Mouse (Mus musculus) ZHBTc4 (cell line): ENCODE measurements around the gene D630003M21Rik.

ENCODE experiments used
- DNase-seq: peaks from one replicate; pipeline ENCODE4 v3.0.0-alpha.2; 2011; ENCODE audit warnings: low read depth, low spot score

Gene D630003M21Rik

DNA sequence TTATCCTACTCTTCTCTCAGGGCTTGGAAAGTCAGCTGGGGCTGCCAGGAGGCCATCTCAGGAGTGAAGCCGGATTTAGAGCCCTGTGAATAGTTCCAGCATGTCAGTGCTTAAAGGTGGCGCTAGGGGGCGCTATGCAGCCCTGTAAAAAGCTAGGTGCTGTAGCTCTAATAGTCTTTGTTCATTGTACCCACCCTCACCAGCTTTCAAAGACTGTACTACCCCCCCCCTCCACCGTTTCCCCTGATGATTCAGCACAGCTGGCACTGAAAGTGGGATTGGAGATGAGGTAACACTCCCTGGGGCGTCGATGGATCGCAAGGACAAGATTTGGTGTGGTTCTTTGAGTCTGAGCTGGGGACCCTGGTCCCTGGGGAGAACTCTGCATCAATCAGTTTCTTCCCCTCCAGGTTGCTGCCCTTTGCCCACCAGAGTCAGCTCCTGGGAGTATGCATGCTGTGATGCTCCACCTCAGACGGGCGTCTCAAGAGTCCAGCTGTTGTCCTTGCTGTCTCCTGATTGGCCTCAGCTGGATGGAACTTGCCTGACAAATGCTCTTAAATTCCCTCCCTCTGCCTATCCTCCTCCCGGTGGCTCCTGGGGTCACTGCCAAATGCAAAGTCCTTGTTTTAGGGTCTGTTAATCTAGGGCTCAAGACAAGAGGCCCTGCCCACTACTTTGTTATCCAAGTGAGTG, 33.9 kb downstream of the D630003M21Rik start:
- peak; percentile 87 for DNase-seq

DNA sequence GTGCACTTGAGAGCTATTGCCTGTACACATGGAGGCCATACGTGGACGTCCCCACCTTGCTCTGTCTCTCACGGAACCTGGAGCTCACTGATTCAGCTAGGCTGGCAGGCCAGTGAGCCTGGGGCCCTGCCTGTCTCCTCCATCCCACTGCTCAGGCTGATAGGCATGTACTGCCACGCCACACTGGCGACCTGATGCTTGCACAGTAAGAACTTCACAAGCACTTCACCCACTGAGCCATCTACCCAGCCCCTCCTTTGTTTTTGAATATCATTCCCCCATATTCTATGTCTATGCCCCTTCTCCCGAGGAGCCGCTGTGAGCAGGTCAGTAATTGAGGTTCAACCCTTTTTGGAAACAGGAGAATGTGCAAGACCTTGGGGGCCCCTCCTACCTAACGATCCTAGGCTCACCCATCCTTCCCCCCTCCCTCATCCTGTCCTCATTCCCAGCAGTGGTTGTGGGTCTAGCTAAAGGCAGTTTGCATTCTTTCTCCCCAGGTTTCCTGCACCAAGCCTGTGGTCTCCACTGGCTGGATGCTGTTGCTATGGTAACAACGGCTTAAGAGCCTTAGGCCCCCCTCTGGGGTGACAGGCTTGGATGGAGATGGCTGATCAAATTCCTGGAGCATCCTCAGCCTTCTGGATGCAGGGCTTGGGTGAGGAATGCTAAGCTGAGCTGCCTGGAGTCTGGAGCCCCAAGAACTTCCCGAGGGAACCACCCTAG, 35.2 kb downstream of the D630003M21Rik start:
- peak; percentile 26 for DNase-seq

DNA sequence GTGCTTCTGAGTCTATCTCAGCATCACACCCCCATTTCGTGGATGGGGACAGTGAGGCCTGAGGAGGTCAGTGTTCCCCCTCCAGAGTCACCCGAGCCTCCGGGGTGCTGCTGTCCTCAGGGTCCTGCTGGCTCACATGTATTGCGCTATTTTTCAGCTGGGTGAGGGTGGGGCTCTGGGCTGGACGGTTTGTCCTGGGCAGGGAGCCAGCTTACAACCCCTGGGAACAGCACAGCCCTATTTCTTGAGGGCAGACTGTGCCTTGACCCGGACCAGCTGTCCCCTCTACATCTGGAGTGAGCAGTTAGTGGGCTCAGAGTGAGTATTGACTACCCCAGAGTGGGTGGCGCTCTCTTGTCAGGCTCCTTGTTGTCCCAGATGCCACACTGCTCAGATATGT, 37.9 kb downstream of the D630003M21Rik start:
- DNase-seq: no peak

DNA sequence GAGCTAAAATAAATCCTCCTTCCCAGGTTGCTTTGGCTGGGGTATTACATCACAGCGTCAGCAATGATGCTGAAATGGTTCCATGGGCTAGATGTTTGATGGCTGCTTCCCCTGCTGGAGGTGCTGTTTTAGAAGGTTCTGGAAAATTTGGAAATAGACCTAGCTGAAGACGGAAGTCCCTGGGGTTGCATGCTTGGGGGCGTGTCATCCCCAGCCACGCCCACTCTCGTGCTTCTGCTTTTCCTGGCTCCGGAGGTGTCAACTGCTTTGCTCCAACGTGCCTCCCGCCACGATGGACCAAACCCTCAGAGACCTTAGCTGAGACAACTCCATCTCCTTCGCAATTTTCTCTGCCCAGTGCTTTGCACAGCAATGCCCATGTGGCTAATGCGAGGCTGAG, 39.6 kb downstream of the D630003M21Rik start:
- peak; percentile 75 for DNase-seq

DNA sequence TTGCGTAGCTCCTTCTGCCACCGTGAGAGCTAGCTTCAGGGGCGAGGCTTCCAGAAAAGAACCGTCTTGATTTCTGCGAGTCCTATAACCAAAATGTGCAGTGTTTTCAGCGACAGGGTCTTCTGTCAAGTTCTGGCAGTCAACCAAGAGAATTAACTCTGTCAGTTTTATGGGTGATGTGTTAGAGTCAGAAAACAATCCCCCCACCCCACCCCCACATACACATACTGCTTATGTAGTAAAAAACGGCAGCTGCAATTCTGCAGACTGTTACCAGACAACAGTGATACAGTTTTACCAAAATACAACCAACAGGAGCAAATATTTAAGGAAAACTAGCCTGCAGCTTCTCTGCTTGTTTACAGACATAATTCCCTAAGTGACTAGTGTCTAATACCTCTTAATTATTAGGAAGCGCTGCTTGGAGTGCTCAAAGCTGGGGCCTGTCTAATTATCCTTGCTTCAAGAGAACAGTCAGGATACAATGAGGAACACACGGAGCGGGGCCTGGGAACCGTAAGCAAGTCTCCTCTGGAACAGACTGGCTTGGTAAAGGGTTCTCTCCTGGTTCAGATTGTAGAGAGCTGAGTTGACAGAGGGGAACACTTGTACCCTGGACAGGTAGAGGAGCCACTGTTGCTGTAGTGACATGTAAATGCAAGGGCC, 42.7 kb downstream of the D630003M21Rik start:
- no peak for DNase-seq

DNA sequence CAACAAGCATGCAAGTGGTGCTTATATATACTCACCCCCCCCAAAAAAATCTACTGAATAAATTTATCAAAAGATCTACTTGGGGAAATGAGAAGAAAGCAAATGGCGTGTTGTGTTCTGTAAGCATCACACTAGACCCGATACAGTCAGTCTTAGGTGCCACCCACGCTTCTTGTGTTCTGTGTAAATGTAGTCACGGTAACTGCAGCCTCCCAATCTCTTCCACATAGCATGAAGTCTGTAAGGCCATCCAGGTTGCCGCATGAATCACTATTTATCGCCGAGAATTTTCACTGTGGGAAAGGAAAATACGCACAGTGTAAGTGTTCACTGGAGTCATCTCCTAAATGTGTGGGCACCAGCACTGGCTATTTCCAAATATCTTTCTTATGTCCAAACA, 45.8 kb downstream of the D630003M21Rik start:
- no peak for DNase-seq

DNA sequence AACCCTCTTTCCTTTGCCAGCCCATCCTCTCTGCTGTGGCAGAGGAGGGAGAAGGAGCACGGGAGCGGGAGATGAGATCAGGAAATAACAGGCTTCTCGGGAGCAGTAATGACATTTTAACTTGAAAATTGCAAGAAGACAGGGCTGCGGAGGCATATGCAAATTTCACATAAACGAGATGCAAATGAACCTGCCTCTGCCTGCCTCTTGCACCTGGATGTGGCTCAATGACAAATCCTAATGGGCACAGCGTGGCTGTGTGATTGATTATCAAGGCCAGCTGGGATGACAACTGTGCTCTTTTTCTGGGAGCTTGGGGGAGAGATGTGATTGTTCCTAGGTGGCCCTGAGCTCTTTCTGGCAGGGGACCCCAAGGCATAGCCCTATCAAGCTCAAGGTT, 47.1 kb downstream of the D630003M21Rik start:
- peak; percentile 22 for DNase-seq

DNA sequence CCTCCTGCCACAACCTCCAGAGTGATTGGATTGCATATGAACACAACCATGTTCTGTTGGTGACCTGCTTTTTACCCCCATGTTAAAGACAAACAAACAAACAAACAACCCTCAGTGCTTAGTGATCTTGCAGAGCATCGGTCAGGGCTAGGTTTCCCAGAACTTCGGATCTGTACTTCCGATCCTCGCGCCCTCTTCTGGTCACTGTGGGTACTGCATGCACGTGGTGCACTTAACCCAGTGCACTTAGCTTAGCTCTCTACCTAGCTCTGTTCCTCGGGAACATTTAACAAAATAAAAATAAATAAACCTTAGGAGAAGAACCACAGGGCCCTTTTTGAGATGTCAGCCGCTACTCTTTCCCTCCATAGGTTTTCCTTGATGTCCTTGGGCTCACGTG, 48.2 kb downstream of the D630003M21Rik start:
- DNase-seq: peak; percentile 91

DNA sequence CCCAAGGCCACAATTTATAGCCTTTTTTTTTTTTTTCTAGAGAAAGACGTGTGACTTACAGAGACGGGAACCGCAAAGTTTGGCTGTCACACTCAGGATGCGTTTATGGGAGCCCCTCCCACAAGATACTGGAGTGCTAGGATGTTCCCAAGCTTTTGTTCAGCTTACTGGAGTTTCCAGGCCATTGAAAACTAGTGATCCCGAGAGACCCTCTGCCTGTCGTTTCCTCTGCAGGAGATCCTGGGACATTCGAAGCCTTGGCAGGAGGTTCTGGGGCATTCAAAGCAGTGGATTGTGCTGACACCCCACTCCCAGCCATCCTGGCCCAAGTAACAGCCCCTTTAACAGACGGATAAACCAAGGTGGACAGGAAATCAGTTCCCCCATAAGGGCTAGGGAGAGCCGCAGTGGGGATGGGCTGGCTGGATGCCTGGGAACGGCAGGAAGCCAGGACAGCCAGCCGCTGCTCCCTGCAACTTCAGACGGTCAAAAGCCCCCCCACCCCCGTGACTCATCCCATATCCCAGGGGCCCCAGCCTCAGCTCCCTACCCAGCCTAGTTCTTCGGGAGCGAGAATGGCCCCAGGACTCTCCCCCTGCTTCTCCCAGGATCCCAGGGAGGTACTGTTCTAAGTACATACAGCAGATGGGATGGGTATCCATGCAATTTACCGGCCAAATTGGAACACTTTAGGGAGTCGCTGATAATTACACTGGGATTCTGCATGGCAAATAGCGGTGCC, 49.5 kb downstream of the D630003M21Rik start:
- DNase-seq: no peak

DNA sequence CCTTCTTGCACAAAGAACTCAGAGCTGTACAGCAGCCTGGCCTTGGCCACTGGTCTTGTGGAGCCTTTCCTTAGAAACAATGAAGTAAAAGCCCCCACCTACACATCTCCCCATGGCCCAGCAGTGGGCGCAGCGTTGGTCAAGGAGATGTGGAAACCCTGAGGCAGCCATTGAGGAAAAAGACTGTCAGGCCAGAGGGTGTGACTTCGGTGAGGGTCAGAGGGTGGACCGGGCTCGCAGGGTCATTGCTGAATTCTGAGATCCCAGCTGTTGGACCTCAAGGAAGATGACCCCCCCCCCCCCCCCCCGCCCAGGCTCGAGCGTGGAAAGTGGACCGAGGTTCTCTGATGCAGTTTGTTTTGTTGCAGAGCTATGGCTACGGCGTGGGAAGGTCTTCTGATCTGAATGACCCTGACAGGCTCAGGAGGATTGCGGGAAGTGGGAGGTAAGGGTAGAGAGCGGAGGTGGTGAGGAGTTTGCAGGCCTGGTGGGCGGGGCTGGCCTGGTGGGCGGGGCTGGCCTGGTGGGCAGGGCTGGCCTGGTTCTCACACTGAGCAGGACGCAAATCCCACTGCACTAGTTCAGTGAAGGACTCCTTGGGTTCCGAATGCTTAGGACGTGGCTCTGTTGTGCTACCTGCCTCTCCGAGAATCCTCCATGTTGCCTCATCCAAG, 50.2 kb downstream of the D630003M21Rik start:
- peak; percentile 89 for DNase-seq

DNA sequence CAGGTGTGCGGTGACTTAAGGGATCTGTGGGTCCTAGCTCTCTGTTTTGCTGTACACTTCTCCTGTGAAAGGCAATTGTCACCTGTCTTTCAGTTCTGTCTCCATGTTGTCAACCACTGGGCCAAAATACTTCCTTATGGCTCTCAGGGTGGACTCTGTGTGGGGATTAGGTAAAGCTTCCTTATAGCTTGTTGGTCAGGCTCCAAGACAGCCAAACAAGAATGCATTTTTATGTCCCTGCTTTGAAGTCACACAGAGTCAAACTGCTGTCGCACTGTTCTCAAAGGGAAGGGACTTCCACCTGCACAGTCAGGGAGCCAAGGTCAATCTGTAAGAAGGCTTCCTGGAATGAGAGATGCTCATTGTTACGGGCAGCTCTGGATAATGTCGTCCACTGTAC, 50.9 kb downstream of the D630003M21Rik start:
- peak; percentile 40 for DNase-seq

DNA sequence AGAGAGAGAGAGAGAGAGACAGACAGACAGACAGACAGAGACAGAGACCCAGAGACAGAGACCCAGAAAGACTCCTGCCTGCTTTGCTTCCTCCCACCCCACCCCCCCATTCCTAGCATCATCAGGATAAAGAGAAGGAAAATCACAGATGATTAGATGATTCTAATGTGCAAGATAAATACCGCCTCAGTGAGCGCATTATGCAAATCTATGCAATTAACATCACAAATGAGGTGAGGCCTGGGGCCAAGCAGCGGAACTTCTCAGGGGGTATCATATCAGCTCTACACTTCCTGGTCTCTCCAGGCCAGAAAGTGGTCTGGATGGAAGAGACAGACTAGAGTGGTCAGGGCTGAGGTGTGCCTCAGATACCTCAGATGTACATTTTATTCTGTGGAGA, 51.4 kb downstream of the D630003M21Rik start:
- peak; percentile 77 for DNase-seq

DNA sequence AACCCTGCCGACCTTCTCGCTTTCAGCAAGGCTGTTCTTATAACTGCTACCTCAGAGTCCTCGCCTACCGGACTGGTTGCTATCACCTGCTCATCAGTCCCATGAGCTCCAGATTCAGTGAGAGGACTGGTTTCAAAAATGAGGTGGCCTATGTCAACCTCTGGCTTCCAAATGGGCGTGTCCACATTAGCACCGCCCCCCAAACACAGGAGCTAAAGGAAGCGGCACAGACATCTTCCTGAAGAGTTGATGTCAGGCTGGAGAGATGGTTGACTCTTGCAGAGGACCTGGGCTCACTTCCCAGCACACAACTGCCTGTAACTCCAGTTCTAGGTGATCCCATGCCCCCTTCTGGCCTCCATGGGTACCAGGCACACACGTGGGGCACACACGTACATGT, 52.3 kb downstream of the D630003M21Rik start:
- DNase-seq: peak; percentile 72

DNA sequence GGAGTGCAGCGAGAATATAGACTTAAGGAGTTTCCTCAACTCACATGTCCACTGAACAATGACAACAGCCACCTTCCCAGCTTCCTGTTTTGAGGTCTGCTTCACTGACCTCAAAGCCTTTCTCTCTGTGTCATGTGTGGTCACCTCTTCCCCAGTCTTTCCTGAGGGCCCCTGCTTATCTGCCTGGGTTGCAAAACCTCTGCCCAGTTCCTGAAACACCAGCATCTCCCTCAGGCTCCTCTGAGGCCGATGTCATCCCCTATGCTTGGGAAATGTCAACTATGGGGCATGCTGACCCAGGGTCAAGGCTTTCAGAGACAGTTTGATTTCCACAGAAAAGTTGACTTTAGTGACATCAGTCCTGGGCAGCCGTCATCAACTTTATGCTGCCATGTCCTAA, 53.6 kb downstream of the D630003M21Rik start:
- DNase-seq: no peak

DNA sequence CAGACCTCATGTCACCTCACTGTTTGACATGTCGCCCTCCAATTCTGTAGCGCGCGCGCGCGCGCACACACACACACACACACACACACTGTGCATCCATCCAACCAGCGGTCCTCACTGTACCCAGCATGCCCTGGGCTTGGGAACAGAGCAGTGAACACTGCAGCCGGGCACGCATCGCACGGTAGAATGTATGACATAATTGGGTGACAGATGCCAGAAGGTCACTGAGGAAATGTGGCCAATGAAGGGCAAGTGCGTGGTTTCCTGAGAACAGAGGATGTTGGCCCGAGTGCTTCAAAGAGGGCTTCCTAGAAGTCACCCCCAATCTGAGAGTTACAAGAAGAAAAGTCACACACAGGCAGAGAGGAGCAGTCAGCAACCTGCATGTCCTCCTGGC, 54.1 kb downstream of the D630003M21Rik start:
- DNase-seq: no peak

DNA sequence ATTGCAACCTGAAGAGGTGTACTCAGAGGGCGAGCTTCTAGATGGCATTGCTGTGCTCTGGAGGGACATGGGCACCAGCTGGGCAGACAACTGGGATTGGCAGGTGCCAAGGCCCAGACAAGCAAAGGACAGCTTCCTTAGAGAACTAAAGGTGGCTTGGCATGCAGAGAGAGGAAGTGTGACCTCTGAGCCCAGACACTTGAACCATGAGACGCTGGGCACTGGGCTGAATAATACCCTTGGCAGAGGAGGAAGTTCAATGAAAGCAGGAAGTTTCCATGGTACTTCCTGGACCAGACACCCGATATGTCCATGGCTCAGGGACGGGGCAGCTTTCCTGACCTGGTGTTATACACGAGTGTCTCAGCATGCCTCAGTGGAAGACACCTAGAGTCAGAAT, 54.6 kb downstream of the D630003M21Rik start:
- DNase-seq: no peak

DNA sequence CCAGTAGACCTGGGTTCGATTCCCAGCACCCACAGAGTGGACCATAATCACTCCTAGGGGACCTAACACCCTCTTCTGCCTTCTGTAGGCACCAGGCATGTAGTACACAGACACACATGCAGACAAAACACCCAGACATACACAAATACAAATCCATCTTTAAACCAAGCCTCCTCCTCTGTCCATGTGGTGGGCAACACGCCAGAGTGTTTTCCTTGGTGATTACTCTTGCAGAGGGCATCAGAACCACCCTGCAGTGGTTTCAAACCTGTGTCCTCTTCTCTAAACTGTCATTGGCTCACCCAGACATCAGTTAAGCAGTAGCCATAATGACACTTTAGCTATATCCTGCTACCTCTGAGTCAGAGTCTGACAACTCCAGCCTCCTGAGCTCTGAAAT, 58.6 kb downstream of the D630003M21Rik start:
- no peak for DNase-seq

DNA sequence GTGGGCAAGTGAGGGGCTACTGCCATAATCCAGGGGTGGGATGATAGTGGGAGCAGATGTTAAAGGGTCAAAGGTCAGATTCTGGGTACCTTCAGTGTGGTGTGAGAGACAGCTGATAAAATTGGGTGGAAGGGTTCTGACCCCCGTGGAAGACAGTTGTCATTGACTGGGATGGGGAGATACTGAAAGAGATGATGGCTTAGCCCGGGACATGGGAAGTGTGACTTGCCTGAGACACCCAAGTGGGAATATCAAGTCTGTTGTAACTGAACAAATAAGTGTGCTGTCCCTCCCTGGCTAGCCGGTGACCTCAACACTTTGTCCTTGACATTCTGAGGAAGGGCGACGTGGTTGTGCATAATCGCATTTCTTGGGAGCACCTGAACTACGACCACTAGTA, 59.3 kb downstream of the D630003M21Rik start:
- no peak for DNase-seq

DNA sequence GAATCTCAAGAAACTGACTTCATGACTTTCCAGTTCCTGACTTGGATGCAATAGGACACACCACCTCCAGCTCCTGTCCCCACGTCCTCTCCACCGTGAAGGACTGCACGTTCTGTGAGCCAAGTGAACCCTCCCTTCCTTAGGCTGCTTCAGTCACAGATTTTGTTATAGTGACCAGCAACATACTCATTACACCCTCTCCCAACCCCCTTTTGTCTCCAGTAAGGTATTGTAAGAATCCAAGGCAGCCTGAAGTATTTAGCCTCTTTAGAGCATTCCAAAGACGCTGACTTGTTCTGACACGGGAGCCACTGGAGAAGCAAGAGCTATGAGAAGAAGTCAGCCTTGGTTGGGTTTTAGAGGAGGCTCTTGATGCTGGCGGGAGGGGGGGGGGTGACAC, 59.7 kb downstream of the D630003M21Rik start:
- DNase-seq: no peak

DNA sequence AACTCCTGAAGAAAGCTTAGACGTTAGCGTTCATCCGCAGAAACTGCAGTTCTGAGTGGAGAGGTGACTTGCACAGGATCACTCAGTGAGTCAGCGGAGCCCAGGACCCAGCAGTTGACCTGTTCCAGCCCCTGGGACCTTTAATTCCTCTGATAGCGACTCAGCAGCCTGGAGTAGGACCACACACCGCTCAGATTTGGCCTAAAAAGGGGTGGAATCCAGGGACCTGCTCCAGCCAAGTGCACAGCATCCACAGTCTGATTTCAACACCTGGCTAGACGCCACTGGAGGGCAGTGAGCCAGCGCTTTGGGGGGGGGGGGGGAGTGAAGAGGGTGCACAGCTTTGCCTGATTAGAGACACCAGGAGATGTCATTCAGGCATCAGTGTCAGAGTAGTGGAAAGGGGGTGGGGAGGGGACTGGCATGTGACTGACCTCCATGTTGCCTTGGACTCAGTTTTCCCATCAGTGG, 60.2 kb downstream of the D630003M21Rik start:
- DNase-seq: no peak

DNA sequence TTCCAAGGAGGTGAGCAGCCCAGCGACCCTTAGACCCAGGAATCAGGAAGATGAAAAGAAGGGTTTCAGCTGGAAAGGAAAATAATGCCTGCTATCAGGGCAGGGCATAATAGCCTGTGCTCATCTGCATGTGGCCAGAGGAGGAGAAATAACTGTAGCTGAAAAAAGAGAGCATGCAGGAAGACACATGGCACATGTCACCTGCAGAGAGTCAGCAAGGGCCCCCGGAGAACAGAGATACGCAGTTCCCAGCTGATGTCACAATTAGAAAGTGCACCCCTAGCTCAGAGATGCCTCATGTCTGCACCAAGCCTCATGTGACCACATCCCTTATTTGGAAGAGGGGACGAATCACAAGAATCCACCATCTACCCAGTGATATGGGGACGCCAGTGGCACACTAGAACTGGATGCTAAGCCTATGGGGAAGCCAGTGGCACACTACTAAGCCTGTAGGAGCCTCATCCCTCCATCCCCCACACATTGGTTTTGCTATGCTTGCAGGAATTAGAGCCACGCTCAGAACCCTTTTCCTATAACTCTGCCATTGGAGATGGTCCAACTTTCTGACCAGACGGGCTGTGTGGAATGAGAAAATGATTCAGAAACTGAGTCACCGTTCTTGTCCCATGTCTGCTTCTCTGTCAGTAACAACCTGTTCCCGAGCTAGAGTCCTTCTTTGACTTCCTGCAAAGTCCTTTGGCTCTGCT, 61.4 kb downstream of the D630003M21Rik start:
- DNase-seq: no peak
